Mouse (Mus musculus) myocyte (in vitro differentiated cells): ENCODE measurements at regions not wholly inside any gene's neighbourhood (a gene's known extent, or its start where the extent isn't known, plus 50 kb on each side); places are given as distances from the start of the nearest gene placed in this dataset.

Source experiments
- H3K27me3 ChIP-seq: one replicate; pipeline ENCODE4 v1.6.1; 2011; ENCODE audit not compliant: control insufficient read depth, insufficient read depth, insufficient read length
- H3K36me3 ChIP-seq: one replicate; pipeline ENCODE4 v1.6.1; 2011; ENCODE audit not compliant: control insufficient read depth, insufficient read depth
- H3K4me2 ChIP-seq: one replicate; pipeline ENCODE4 v1.6.1; 2011; ENCODE audit warnings: low read depth, control low read depth
- H3K4me3 ChIP-seq: one replicate; pipeline ENCODE4 v1.5.1; 2011; ENCODE audit warnings: mild to moderate bottlenecking, control low read depth, moderate library complexity
- H3K79me2 ChIP-seq: one replicate; pipeline ENCODE4 v1.6.1; 2011; ENCODE audit not compliant: control insufficient read depth, insufficient read depth
- H3ac ChIP-seq: one replicate; pipeline ENCODE4 v1.6.1; 2011; ENCODE audit not compliant: control insufficient read depth, insufficient read length
- CEBPB ChIP-seq: IDR thresholded peaks from 2 replicates; pipeline ENCODE4 v1.6.1; 2011; ENCODE audit warnings: mild to moderate bottlenecking, moderate library complexity; ENCODE audit not compliant: poor library complexity, insufficient read depth, severe bottlenecking
- E2F4 ChIP-seq: IDR thresholded peaks from one replicate; pipeline ENCODE4 v1.6.1; 2011; ENCODE audit warnings: mild to moderate bottlenecking, control low read depth, moderate library complexity; ENCODE audit not compliant: insufficient read depth
- MAX ChIP-seq: IDR thresholded peaks from one replicate; pipeline ENCODE4 v1.6.1; 2011; ENCODE audit warnings: low read depth, mild to moderate bottlenecking, control low read depth
- MYOD1 ChIP-seq, 3 experiments: IDR thresholded peaks; one replicate each; pipeline ENCODE4 v1.6.1; 2011; ENCODE audit warnings: control low read depth in 2 of 3, low read depth in 2 of 3, mild to moderate bottlenecking in 2 of 3, moderate library complexity in 1 of 3; ENCODE audit not compliant: insufficient read length in 2 of 3, control insufficient read depth in 1 of 3
- MYOG ChIP-seq, 3 experiments: IDR thresholded peaks; one replicate each; pipeline ENCODE4 v1.6.1; 2011; ENCODE audit warnings: control low read depth in 2 of 3, low read depth in 2 of 3, mild to moderate bottlenecking in 2 of 3; ENCODE audit not compliant: insufficient read length in 2 of 3, control insufficient read depth in 1 of 3, insufficient read depth in 1 of 3
- POLR2A ChIP-seq: IDR thresholded peaks from one replicate; pipeline ENCODE4 v1.6.1; 2011; ENCODE audit warnings: low read depth, mild to moderate bottlenecking, control low read depth, moderate library complexity; ENCODE audit not compliant: insufficient read length
- POLR2AphosphoS2 ChIP-seq: IDR thresholded peaks from one replicate; pipeline ENCODE4 v1.6.1; 2011; ENCODE audit warnings: low read depth, control low read depth; ENCODE audit not compliant: insufficient read length
- REST ChIP-seq: IDR thresholded peaks from one replicate; pipeline ENCODE4 v1.6.1; 2011; ENCODE audit warnings: mild to moderate bottlenecking, control low read depth, moderate library complexity; ENCODE audit not compliant: insufficient read depth, insufficient read length
- SRF ChIP-seq: IDR thresholded peaks from one replicate; pipeline ENCODE4 v1.6.1; 2011; ENCODE audit warnings: low read depth; ENCODE audit not compliant: control insufficient read depth, insufficient read length
- TCF12 ChIP-seq: IDR thresholded peaks from one replicate; pipeline ENCODE4 v1.6.1; 2011; ENCODE audit warnings: mild to moderate bottlenecking, control low read depth; ENCODE audit not compliant: poor library complexity, insufficient read depth, severe bottlenecking
- TCF3 ChIP-seq: IDR thresholded peaks from one replicate; pipeline ENCODE4 v1.6.1; 2011; ENCODE audit warnings: low read depth, control low read depth; ENCODE audit not compliant: insufficient read length
- USF1 ChIP-seq: IDR thresholded peaks from one replicate; pipeline ENCODE4 v1.6.1; 2011; ENCODE audit warnings: low read depth, mild to moderate bottlenecking, control low read depth, moderate library complexity

DNA sequence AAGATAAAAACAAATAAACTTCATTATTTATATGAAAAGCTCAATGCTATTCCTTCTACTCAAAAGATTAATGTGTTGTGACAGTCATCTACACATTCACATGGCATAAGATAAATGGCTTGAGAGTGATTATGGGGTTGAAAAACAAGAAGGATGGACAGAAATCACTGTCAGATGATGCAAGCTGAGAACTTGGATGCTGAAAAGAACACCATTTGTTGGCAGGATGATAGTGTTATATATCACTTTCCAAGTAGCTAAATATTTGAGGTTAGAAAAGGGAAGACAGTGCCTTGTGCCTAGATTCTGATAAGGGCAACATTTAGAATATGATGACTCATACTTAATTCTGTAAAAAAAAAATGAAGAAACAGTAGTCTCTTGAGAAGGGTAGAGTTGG lies 817.0 kb downstream of the Phex start:
- H3K36me3 ChIP-seq, result no peaks in the 10 kb centered on the region
- H3K4me2 ChIP-seq, result no peak overlapping the region
- no peak overlapping the region for H3K4me3 ChIP-seq
- H3K27me3 ChIP-seq, result no peaks in the 10 kb centered on the region
- TF ChIP-seq TCF12 (no peak), SRF (no peak), TCF3 (no peak), MYOG (IDR thresholded peaks at IDR 0.05; ENCODE audit: control insufficient read depth in 1 of 3, insufficient read depth in 1 of 3, insufficient read length in 2 of 3, low read depth in 2 of 3) (no peak), CEBPB (peak; percentile 57; the same call in 1 of the 2 replicates), USF1 (no peak), REST (no peak)
- no peaks in the 10 kb centered on the region for H3K79me2 ChIP-seq
- no peak overlapping the region for H3ac ChIP-seq

DNA sequence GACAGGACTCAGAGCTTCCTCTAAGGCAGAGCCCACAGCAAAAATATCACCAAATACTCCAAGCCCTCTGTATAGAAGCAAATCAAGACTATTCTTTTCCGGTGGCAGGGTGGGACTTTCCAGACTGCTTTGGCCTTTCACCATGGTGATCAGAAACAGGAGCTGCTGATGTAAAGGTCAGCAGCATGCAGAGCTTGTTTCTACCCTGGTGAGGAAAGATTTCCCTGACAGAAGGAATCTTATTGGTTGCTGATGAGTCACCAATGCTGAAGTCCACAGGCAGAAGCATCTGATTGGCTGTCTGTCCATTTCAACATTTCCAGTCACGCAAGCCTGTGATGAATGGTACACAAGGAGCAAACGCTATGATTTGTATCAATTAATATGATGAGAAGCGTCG lies 820.4 kb downstream of the Phex start:
- Histone ChIP-seq H3ac (no peak overlapping the region), H3K4me3 (no peak overlapping the region), H3K36me3 (no peaks in the 10 kb centered on the region), H3K27me3 (no peaks in the 10 kb centered on the region), H3K79me2 (no peaks in the 10 kb centered on the region), H3K4me2 (no peak overlapping the region)
- no peak for TF ChIP-seq SRF
- TF ChIP-seq MYOG (IDR thresholded peaks at IDR 0.05; ENCODE audit: control insufficient read depth in 1 of 3, insufficient read depth in 1 of 3, insufficient read length in 2 of 3, low read depth in 2 of 3), result no peak
- no peak for TF ChIP-seq MAX
- no peak for TF ChIP-seq MYOD1 (IDR thresholded peaks at IDR 0.05; ENCODE audit: control insufficient read depth in 1 of 3, insufficient read length in 2 of 3, low read depth in 2 of 3)
- no peak for TF ChIP-seq REST
- TF ChIP-seq POLR2AphosphoS2, result no peak
- no peak for TF ChIP-seq TCF12
- TF ChIP-seq E2F4, result no peak
- TF ChIP-seq POLR2A, result no peak
- TF ChIP-seq TCF3, result no peak
- no peak for TF ChIP-seq USF1
- no peak for TF ChIP-seq CEBPB
